Mouse (Mus musculus) small intestine, adult 2 months (tissue): ENCODE results near the gene Tchhl1.
"Not testable (repeated sequence)": the region's sequence is repeated elsewhere in the genome, so short reads cannot be mapped to it uniquely, and the experiment has no call there.

ENCODE experiments used
- CTCF ChIP-seq: fragments of 200-500 bp; IDR thresholded peaks from 2 replicates; pipeline ENCODE4 v1.5.1; 2012; ENCODE audit warnings: low read depth, mild to moderate bottlenecking, control low read depth, inconsistent platforms, low read length, moderate library complexity, mixed read lengths; ENCODE audit not compliant: insufficient replicate concordance, insufficient read length; ENCODE audit errors: extremely low read depth
- POLR2A ChIP-seq: fragments of 200-500 bp; IDR thresholded peaks from 2 replicates; pipeline ENCODE4 v1.6.1; 2012; ENCODE audit warnings: low read depth, mild to moderate bottlenecking, control low read depth, inconsistent platforms, low read length, moderate library complexity

DNA sequence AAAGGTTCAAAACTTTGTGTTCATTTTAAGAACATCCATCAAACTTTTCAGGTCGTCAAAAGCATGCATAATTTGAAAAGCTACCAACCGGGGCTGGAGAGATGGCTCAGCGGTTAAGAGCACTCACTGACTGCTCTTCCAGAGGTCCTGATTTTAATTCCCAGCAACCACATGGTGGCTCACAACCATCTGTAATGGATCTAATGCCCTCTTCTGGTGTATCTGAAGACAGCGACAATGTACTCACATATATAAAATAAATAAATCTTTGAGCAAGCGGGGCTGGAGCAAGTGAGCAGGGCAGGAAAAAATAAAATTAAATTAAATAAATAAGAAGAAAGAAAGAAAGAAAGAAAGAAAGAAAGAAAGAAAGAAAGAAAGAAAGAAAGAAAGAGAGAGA lies 26.2 kb downstream of the Tchhl1 start:
- TF ChIP-seq CTCF, POLR2A: not testable (repeated sequence)
